Mouse (Mus musculus) C2C12 (cell line): Measurements from ENCODE around the gene Mdfi.

ENCODE experiments used
- CTCF ChIP-seq: IDR thresholded peaks from one replicate; pipeline ENCODE4 v1.5.1; 2011; ENCODE audit not compliant: control insufficient read depth, insufficient read depth, insufficient read length
- FOSL1 ChIP-seq: IDR thresholded peaks from one replicate; pipeline ENCODE4 v1.8.0; 2011; ENCODE audit warnings: mild to moderate bottlenecking, low read length; ENCODE audit not compliant: poor library complexity, insufficient read depth, severe bottlenecking
- MAX ChIP-seq: IDR thresholded peaks from one replicate; pipeline ENCODE4 v1.6.1; 2011; ENCODE audit warnings: mild to moderate bottlenecking, control low read depth
- MYOD1 ChIP-seq: IDR thresholded peaks from one replicate; pipeline ENCODE4 v1.6.1; 2011; ENCODE audit warnings: low read depth; ENCODE audit not compliant: control insufficient read depth, insufficient read length
- MYOG ChIP-seq: IDR thresholded peaks from one replicate; pipeline ENCODE4 v1.6.1; 2011; ENCODE audit not compliant: control insufficient read depth, insufficient read length; ENCODE audit errors: extremely low read depth
- USF1 ChIP-seq: IDR thresholded peaks from one replicate; pipeline ENCODE4 v1.6.1; 2011; ENCODE audit warnings: low read depth, mild to moderate bottlenecking, control low read depth, moderate library complexity

DNA sequence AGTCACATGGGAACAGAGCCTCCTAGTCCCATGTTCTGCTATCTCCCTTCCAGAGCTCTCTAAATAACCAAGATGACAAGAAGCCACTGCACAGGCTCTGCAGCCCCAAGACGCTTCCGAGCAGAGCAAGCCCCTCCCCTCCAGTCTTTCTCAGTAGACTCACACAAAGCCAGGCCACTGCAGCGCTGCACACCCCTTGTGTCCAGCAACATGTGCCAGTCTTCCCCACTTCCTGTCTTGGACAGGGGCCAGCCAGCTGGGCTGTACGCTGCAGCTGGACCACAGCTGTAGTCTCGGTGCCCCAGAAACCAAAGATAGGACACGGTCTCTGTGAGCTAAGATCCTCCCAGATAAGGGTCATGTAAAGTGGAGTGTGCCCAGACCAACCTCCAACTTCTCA, 3.3 kb upstream of the Mdfi start:
- TF ChIP-seq CTCF (no peak), FOSL1 (no peak), MYOD1 (no peak), USF1 (no peak), MYOG (no peak), MAX (no peak)
